Mouse (Mus musculus) lung, adult 2 months (tissue): ENCODE measurements around the gene H2afy2. TPM values are rescaled to one million over a fixed set of nuclear protein-coding genes. Genes with fewer than 3 reads are reported as not detected.

ENCODE experiments used
- DNase-seq: peaks from one replicate; pipeline ENCODE4 v3.0.0; 2022
- H3K4me1 ChIP-seq: fragments of 200-500 bp; 2 replicates; pipeline ENCODE4 v1.6.1; 2011; ENCODE audit warnings: low read length; ENCODE audit not compliant: control insufficient read depth, insufficient read depth
- H3K4me3 ChIP-seq: fragments of 200-500 bp; replicated peaks from 2 replicates; pipeline ENCODE3; 2011; ENCODE audit warnings: low read depth, mild to moderate bottlenecking, control low read depth, low read length; ENCODE audit errors: extremely low read depth
- CTCF ChIP-seq: fragments of 200-500 bp; IDR thresholded peaks from 2 replicates; pipeline ENCODE4 v1.5.1; 2011; ENCODE audit warnings: mild to moderate bottlenecking, low read length, control low read depth; ENCODE audit not compliant: insufficient read depth
- POLR2A ChIP-seq: fragments of 200-500 bp; IDR thresholded peaks from 2 replicates; pipeline ENCODE4 v1.6.1; 2011; ENCODE audit warnings: low read depth, mild to moderate bottlenecking, control low read depth, low read length, borderline replicate concordance; ENCODE audit errors: extremely low read depth
- WGBS: fragments of 180-500 bp; shearing (Covaris S2); methylation state at CpG from one replicate; pipeline ENCODE4 v1.1.7; 2018; 5-methylcytosine and 5-hydroxymethylcytosine counted together
- polyA plus RNA-seq: library from polyadenylated mRNA; depleted of rRNA; stranded (reverse); fragments of >200 nt; gene quantifications from 2 replicates; pipeline ENCODE4 v1.2.3, GENCODE M21; 2012

Gene H2afy2
- polyA plus RNA-seq, 1 experiment, result 6.5 TPM

DNA sequence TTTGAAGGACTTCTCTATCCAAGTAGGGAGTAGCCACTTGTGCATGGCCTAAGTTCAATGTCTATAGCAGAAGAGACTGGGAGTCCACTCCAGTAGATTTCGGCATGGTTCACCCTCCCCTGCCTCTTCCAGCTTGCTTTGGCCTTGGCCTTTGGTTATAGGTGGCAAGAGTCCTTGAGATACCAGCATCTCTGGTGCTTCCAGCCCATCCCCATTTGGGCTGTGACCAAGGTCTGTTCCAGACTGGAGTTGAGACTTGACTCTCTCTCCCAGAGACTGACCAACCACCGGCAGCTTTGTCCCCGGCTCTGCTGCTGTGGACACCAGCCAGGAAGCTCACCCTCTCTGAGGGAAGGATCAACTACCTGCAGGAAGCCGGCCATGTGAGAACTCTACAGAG lies 45.8 kb downstream of the H2afy2 start:
- 73% methylated on average over 4 of the region's 4 CpGs for WGBS

DNA sequence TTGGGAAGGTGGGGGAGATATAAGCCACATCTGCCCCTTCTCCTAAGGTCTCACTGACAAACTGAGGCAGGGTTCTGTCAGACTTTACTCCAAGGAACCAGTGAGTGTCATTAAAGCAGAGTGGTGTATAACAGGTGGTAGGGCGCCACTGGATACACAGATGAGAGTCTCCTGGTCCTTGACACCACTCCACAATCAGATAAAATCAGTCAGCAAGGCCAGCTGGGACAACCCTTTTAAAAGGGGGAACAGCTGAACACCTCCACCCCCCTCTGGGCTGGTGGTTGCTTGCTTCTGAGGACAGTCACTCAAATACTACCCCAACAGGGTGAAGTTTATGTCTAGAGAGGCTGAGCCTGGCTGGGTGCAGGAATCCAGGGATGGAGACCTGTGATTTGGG lies 46.4 kb downstream of the H2afy2 start:
- no peak overlapping the region for H3K4me3 ChIP-seq
- H3K4me1 ChIP-seq, result no peaks in the 10 kb centered on the region
- 92% methylated on average over 1 of the region's 1 CpGs for WGBS
- DNase-seq, result no peak
- no peak for TF ChIP-seq POLR2A

More for the DNA sequence above, 45.8 kb downstream of the H2afy2 start:
- H3K4me1 ChIP-seq, result no peaks in the 10 kb centered on the region
- no peak for DNase-seq
- H3K4me3 ChIP-seq, result no peak overlapping the region
- TF ChIP-seq POLR2A (no peak), CTCF (no peak)

DNA sequence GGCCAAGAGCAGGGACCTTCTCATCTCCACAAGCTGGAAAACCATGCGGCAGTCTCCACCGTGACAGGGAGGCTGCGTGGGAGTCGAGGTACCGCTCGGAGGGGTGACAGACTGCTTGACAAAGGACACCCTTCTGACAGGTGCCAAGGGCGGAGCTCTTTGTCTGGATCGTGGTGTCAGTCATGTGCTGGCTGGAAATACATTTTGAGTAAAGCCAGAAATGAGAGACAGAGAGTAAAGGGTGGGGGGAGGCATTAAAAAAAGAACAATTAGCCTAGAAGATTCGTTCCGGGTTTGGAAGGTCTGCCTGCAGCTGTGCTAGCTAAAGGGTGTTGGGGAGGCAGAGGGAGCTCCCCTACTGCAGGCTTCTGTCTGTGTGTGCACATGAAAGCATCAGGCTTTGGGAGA lies 47.3 kb downstream of the H2afy2 start:
- H3K4me1 ChIP-seq, result no peaks in the 10 kb centered on the region
- TF ChIP-seq CTCF (no peak), POLR2A (no peak)
- no peak for DNase-seq
- H3K4me3 ChIP-seq, result no peak overlapping the region
- WGBS, result 76% methylated on average over 10 of the region's 10 CpGs

DNA sequence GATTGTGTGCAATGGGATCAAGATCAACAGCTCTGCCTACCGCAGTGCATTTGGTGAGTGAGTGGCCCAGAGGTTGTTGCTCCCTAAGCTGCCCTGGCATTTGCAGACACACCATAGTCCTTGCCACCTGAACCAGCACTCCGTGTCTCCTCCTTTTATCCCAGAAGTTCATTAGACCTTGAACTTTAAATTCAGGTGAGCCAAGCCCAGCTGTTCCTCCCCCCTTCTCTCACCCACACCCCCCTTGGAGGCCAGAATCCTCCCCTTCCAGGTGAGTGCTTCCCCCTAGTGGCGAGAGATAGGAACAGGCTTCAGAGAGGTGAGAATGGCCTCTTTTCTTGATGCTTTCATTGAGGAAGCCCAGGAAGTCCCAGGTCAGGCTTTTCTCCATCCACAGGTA lies 49.6 kb downstream of the H2afy2 start:
- peak; percentile 25 for DNase-seq
- 46% methylated on average over 3 of the region's 3 CpGs for WGBS
- no peaks in the 10 kb centered on the region for H3K4me1 ChIP-seq
- H3K4me3 ChIP-seq, result no peak overlapping the region
- no peak for TF ChIP-seq POLR2A
- TF ChIP-seq CTCF, result peak; percentile 69

DNA sequence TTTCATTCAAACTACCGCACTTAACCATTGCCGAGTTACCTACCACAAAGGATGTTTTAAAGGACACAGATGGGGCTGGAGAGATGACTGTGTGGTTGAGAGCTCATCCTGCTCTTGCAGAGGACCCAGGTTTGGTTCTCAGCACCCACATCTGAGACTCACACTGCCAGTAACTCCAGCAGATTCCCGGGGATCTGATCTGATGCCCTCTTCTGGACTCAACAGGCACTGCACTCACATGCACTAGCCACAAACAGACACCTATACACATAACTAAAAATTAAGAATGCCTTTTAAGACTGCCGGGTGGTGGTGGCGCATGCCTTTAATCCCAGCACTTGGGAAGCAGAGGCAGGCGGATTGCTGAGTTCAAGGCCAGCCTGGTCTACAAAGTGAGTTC lies 53.8 kb downstream of the H2afy2 start:
- Histone ChIP-seq H3K4me3 (no peak overlapping the region), H3K4me1 (no peaks in the 10 kb centered on the region)
- DNase-seq, result no peak
- TF ChIP-seq CTCF (no peak), POLR2A (no peak)
- WGBS, result 95% methylated on average over 6 of the region's 6 CpGs

DNA sequence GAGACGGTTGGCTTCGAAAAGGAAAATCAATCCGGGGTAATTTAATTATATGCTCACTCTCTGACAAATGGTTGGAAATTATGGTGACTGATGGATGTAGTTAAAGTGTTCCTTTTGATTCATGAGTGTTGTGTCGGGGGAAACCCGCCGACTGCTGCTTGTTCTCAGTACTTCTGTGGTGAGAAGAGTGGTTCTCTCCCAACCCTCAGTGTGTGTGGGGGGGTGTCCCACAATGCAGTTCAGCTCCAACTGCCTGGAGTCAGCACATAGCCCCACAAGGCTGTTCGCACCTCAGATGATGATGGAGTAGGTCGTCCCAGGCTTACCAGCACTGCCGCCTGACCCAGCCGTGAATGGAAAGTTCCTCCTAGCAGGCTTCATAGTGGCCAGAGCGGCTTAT lies 54.8 kb downstream of the H2afy2 start:
- no peaks in the 10 kb centered on the region for H3K4me1 ChIP-seq
- 74% methylated on average over 11 of the region's 11 CpGs for WGBS
- DNase-seq, result no peak
- TF ChIP-seq CTCF, result no peak
- no peak for TF ChIP-seq POLR2A
- H3K4me3 ChIP-seq, result no peak overlapping the region

DNA sequence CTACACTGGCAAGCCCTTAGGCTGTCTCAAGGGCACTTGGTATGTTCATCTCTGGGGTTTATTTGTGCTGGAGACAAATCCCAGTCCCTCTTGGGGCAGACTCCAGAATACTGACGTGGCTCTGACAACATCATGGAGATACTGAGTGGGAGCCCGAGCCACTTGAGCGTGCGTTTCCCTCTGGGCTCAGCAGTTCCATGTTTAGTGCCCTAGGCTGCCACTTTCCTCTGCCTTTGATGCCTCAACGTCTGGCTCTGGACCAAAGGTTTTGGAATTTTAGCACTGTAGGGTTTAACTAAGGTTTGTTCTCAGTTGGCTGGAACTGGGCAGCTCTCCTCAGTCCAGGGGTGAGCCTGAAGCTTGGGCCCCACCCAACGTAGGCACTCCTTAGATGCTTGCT lies 60.7 kb downstream of the H2afy2 start:
- TF ChIP-seq POLR2A (no peak), CTCF (no peak)
- 58% methylated on average over 6 of the region's 6 CpGs for WGBS
- H3K4me3 ChIP-seq, result no peak overlapping the region
- DNase-seq, result no peak
- no peaks in the 10 kb centered on the region; the same call in 1 of the 2 replicates for H3K4me1 ChIP-seq

DNA sequence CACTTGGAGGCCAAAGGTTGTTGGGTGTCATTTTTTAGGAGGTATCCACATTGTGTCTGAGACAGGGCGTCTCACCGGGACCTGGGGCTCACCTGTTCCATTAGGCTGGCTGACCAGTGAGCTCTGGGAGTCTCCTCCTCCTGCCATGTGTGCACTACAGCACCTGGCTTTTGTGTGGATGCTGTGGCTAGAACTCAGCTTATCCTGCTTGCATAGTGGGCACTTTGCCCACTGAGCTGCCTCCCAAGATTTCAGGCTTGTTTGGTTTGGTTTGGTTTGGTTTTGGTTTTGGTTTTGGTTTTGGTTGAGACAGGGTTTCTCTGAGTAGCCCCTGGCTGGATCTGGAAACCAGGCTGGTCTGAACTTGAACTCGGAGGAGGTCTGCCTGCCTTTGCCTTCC lies 61.7 kb downstream of the H2afy2 start:
- WGBS, result 78% methylated on average over 3 of the region's 3 CpGs
- Histone ChIP-seq H3K4me1 (no peaks in the 10 kb centered on the region; the same call in 1 of the 2 replicates), H3K4me3 (no peak overlapping the region)
- DNase-seq, result no peak
- TF ChIP-seq CTCF, result no peak
- no peak for TF ChIP-seq POLR2A

DNA sequence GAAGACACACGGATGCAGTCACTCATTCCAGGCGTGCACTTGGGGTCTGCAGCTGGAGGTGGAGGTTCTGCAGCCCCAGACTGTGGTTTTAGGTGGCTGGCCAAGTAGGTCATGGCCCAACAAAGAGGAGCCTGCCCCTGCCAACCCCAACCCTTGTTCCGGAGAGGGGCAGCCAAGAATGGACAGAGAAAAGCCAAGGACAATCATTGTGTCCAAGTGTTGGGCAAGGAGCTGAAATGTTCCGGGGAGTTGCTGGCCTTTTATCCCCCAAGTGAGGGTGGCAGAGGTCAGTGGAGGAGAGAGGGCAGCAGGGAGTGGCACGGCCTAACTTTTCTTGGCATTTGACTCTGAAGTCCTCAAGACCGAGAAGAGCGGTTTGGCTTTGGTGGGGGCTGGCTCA lies 63.6 kb downstream of the H2afy2 start:
- 71% methylated on average over 7 of the region's 7 CpGs for WGBS
- no peak for DNase-seq
- H3K4me3 ChIP-seq, result no peak overlapping the region
- no peak for TF ChIP-seq CTCF
- no peak for TF ChIP-seq POLR2A
- H3K4me1 ChIP-seq, result no peaks in the 10 kb centered on the region; the same call in 1 of the 2 replicates

DNA sequence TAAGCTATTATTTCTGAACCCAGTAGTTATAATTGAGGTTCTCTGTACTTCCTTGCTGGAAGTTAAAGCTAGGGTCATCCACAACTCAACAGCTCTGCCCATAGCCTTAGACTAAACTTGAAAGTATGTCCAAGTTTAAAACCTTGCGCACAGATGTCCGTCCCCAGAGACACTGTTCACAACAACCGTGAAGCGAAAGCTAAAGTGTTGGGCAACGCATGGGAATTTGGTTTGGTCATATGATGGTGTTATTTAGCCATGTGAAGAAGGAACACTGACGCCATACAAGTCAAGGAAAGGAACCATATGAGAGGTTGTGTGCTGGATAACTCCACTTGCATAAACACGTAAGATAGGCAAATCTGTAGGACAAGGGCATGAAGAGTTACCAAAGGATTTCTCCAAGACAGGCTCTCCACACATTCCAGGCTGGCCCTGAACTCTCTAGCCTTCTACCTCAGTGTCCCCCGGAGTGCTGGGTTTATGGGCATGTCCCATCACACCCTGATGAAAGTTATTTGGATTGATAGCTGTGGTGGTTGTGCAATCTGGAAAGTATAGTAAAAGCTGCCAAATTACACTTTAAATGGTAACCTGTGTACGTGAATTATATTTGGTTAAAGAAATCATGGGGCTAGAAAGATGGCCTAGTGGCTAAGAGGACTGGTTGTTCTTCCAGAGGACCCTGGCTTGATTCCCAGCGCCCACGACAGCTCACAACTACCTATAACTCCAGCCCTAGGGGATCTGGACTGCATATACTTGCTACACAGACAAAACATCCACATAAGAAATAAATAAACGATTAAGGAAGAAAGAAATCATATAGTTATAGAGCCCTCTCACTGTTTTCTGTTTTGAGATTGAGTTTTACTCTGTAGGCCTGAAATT lies 66.3 kb downstream of the H2afy2 start:
- DNase-seq, result no peak
- WGBS, result 86% methylated on average over 12 of the region's 12 CpGs
- Histone ChIP-seq H3K4me3 (no peak overlapping the region), H3K4me1 (peaks cover 3% of the 10 kb centered on the region)
- no peak for TF ChIP-seq POLR2A
- no peak for TF ChIP-seq CTCF
